Mouse (Mus musculus): ENCODE measurements around the gene Yeats2. TPM values are rescaled to one million over a fixed set of nuclear protein-coding genes. Genes with fewer than 3 reads are reported as not detected.
"Not testable (repeated sequence)": the region's sequence is repeated elsewhere in the genome, so short reads cannot be mapped to it uniquely, and the experiment has no call there.

Gene Yeats2
- polyA plus RNA-seq, 1 experiment from 2014 or later, result 19.6 TPM

- H3K27ac ChIP-seq (replicated peaks); ATAC-seq (ENCODE audit: extremely low read depth, insufficient number of reproducible peaks, low FRiP score, low TSS enrichment); H3K4me2 ChIP-seq; H3K4me3 ChIP-seq; H3K4me1 ChIP-seq; H3K9ac ChIP-seq; H3K9me3 ChIP-seq; H3K27me3 ChIP-seq (replicated peaks): not testable (repeated sequence)
- 70% methylated on average over 10 of the region's 10 CpGs for WGBS
- H3K36me3 ChIP-seq, result peaks cover 52% of the 10 kb centered on the region
Measured at GRCm38 (mm10) chr16:20126319-20126883, 14.5 kb upstream of the Yeats2 start.

GRCm38 (mm10) chr16:20130397-20130796, 10.5 kb upstream of the Yeats2 start:
- ATAC-seq (ENCODE audit: extremely low read depth, insufficient number of reproducible peaks, low FRiP score, low TSS enrichment), result no peak
- no peak overlapping the region for H3K27ac ChIP-seq (replicated peaks)
- WGBS, result 33% methylated on average over 2 of the region's 2 CpGs

GRCm38 (mm10) chr16:20144568-20144967, 3.7 kb downstream of the Yeats2 start:
- no peaks in the 10 kb centered on the region for H3K9me3 ChIP-seq

More at GRCm38 (mm10) chr16:20130397-20130796, 10.5 kb upstream of the Yeats2 start:
- Histone ChIP-seq H3K4me2 (no peak overlapping the region), H3K4me3 (no peak overlapping the region), H3K36me3 (peaks cover 18% of the 10 kb centered on the region), H3K4me1 (no peaks in the 10 kb centered on the region; the same call in 1 of the 2 replicates), H3K9me3 (no peaks in the 10 kb centered on the region), H3K9ac (no peak overlapping the region), H3K27me3 (replicated peaks) (no peaks in the 10 kb centered on the region)

GRCm38 (mm10) chr16:20151991-20152390, 11.1 kb downstream of the Yeats2 start:
- H3K4me3 ChIP-seq, result no peak overlapping the region
- no peak for ATAC-seq (ENCODE audit: extremely low read depth, insufficient number of reproducible peaks, low FRiP score, low TSS enrichment)
- no peaks in the 10 kb centered on the region for H3K27me3 ChIP-seq (replicated peaks)
- H3K36me3 ChIP-seq, result peaks cover 57% of the 10 kb centered on the region
- H3K4me2 ChIP-seq, result no peak overlapping the region
- H3K4me1 ChIP-seq, result peaks cover 7% of the 10 kb centered on the region
- no peak overlapping the region for H3K27ac ChIP-seq (replicated peaks)
- no peak overlapping the region for H3K9ac ChIP-seq
- WGBS, result 69% methylated on average over 5 of the region's 5 CpGs
- no peaks in the 10 kb centered on the region for H3K9me3 ChIP-seq

More at GRCm38 (mm10) chr16:20144568-20144967, 3.7 kb downstream of the Yeats2 start:
- Histone ChIP-seq H3K9ac (no peak overlapping the region), H3K4me1 (peaks cover 25% of the 10 kb centered on the region), H3K36me3 (peaks cover 16% of the 10 kb centered on the region), H3K4me2 (no peak overlapping the region), H3K27me3 (replicated peaks) (no peaks in the 10 kb centered on the region), H3K27ac (replicated peaks) (no peak overlapping the region), H3K4me3 (no peak overlapping the region)
- 81% methylated on average over 3 of the region's 3 CpGs for WGBS
- ATAC-seq (ENCODE audit: extremely low read depth, insufficient number of reproducible peaks, low FRiP score, low TSS enrichment), result no peak

- no peak overlapping the region for H3K27ac ChIP-seq (replicated peaks)
- no peaks in the 10 kb centered on the region for H3K9me3 ChIP-seq
- H3K9ac ChIP-seq, result no peak overlapping the region
- H3K4me2 ChIP-seq, result no peak overlapping the region
- H3K36me3 ChIP-seq, result peaks cover 73% of the 10 kb centered on the region
- peaks cover 3% of the 10 kb centered on the region for H3K4me1 ChIP-seq
- no peak for ATAC-seq (ENCODE audit: extremely low read depth, insufficient number of reproducible peaks, low FRiP score, low TSS enrichment)
- 58% methylated on average over 3 of the region's 3 CpGs for WGBS
- H3K27me3 ChIP-seq (replicated peaks), result no peaks in the 10 kb centered on the region
- no peak overlapping the region for H3K4me3 ChIP-seq
Measured at GRCm38 (mm10) chr16:20153742-20154141, 12.9 kb downstream of the Yeats2 start.

GRCm38 (mm10) chr16:20160130-20160529, 19.3 kb downstream of the Yeats2 start:
- Histone ChIP-seq H3K4me2 (no peak overlapping the region), H3K27ac (replicated peaks) (no peak overlapping the region), H3K36me3 (peaks cover 96% of the 10 kb centered on the region), H3K4me1 (no peaks in the 10 kb centered on the region), H3K9ac (no peak overlapping the region), H3K9me3 (no peaks in the 10 kb centered on the region), H3K27me3 (replicated peaks) (no peaks in the 10 kb centered on the region), H3K4me3 (no peak overlapping the region)
- WGBS, result 79% methylated on average over 2 of the region's 2 CpGs
- no peak for ATAC-seq (ENCODE audit: extremely low read depth, insufficient number of reproducible peaks, low FRiP score, low TSS enrichment)

- no peak overlapping the region for H3K4me2 ChIP-seq
- H3K27me3 ChIP-seq (replicated peaks), result no peaks in the 10 kb centered on the region
- peaks cover 9% of the 10 kb centered on the region; the same call in 1 of the 2 replicates for H3K9me3 ChIP-seq
- 82% methylated on average over 3 of the region's 3 CpGs for WGBS
- no peak overlapping the region for H3K4me3 ChIP-seq
- H3K9ac ChIP-seq, result no peak overlapping the region
- ATAC-seq (ENCODE audit: extremely low read depth, insufficient number of reproducible peaks, low FRiP score, low TSS enrichment), result no peak
- no peak overlapping the region for H3K27ac ChIP-seq (replicated peaks)
- peaks cover 91% of the 10 kb centered on the region for H3K36me3 ChIP-seq
- H3K4me1 ChIP-seq, result peaks cover 11% of the 10 kb centered on the region
Measured at GRCm38 (mm10) chr16:20169071-20169470, 28.2 kb downstream of the Yeats2 start.

- no peak overlapping the region for H3K4me3 ChIP-seq
- no peak overlapping the region for H3K27ac ChIP-seq (replicated peaks)
- H3K9me3 ChIP-seq, result peaks cover 9% of the 10 kb centered on the region; the same call in 1 of the 2 replicates
- no peak for ATAC-seq (ENCODE audit: extremely low read depth, insufficient number of reproducible peaks, low FRiP score, low TSS enrichment)
- no peaks in the 10 kb centered on the region for H3K27me3 ChIP-seq (replicated peaks)
- H3K9ac ChIP-seq, result no peak overlapping the region
- peaks cover 91% of the 10 kb centered on the region for H3K36me3 ChIP-seq
- WGBS, result 64% methylated on average over 3 of the region's 3 CpGs
- H3K4me2 ChIP-seq, result no peak overlapping the region
- peaks cover 11% of the 10 kb centered on the region for H3K4me1 ChIP-seq
Measured at GRCm38 (mm10) chr16:20169471-20170106, 28.7 kb downstream of the Yeats2 start.

GRCm38 (mm10) chr16:20179406-20180175, 38.7 kb downstream of the Yeats2 start:
- no peak for ATAC-seq (ENCODE audit: extremely low read depth, insufficient number of reproducible peaks, low FRiP score, low TSS enrichment)
- 79% methylated on average over 23 of the region's 23 CpGs for WGBS
- H3K27me3 ChIP-seq (replicated peaks), result no peaks in the 10 kb centered on the region

GRCm38 (mm10) chr16:20185368-20185767, 44.5 kb downstream of the Yeats2 start:
- Histone ChIP-seq H3K36me3 (peaks cover 70% of the 10 kb centered on the region), H3K4me3 (no peak overlapping the region)

More at GRCm38 (mm10) chr16:20179406-20180175, 38.7 kb downstream of the Yeats2 start:
- Histone ChIP-seq H3K4me1 (no peaks in the 10 kb centered on the region), H3K9ac (no peak overlapping the region), H3K4me2 (no peak overlapping the region), H3K36me3 (peaks cover 75% of the 10 kb centered on the region), H3K27ac (replicated peaks) (no peak overlapping the region), H3K4me3 (no peak overlapping the region), H3K9me3 (no peaks in the 10 kb centered on the region)

GRCm38 (mm10) chr16:20191161-20191882, 50.5 kb downstream of the Yeats2 start:
- Histone ChIP-seq H3K36me3 (peaks cover 90% of the 10 kb centered on the region), H3K9me3 (no peaks in the 10 kb centered on the region), H3K4me3 (no peak overlapping the region), H3K27ac (replicated peaks) (no peak overlapping the region), H3K9ac (no peak overlapping the region), H3K4me2 (no peak overlapping the region), H3K27me3 (replicated peaks) (no peaks in the 10 kb centered on the region), H3K4me1 (no peaks in the 10 kb centered on the region)
- ATAC-seq (ENCODE audit: extremely low read depth, insufficient number of reproducible peaks, low FRiP score, low TSS enrichment), result no peak
- WGBS, result 69% methylated on average over 3 of the region's 3 CpGs

More at GRCm38 (mm10) chr16:20185368-20185767, 44.5 kb downstream of the Yeats2 start:
- Histone ChIP-seq H3K9ac (no peak overlapping the region), H3K9me3 (no peaks in the 10 kb centered on the region), H3K27me3 (replicated peaks) (no peaks in the 10 kb centered on the region), H3K4me2 (no peak overlapping the region), H3K27ac (replicated peaks) (no peak overlapping the region), H3K4me1 (no peaks in the 10 kb centered on the region)
- 52% methylated on average over 2 of the region's 2 CpGs for WGBS
- no peak for ATAC-seq (ENCODE audit: extremely low read depth, insufficient number of reproducible peaks, low FRiP score, low TSS enrichment)
